Mouse (Mus musculus) brain, embryonic 14.5 days (tissue): ENCODE data around the gene Zfp706. TPM values are rescaled to one million over a fixed set of nuclear protein-coding genes. Genes with fewer than 3 reads are reported as not detected.
A peak's percentile ranks its signal among the peaks of the same experiment; 100 is the strongest.
"Not testable (repeated sequence)": the region's sequence is repeated elsewhere in the genome, so short reads cannot be mapped to it uniquely, and the experiment has no call there.

Experiments
- DNase-seq: peaks from one replicate; pipeline ENCODE4 v3.0.0-alpha.2; 2011; ENCODE audit warnings: low read depth
- CTCF ChIP-seq: fragments of 200-500 bp; IDR thresholded peaks from 2 replicates; pipeline ENCODE4 v1.5.1; 2012; ENCODE audit warnings: inconsistent platforms, mild to moderate bottlenecking, moderate library complexity, borderline replicate concordance; ENCODE audit not compliant: insufficient read depth, insufficient read length; ENCODE audit errors: extremely low read depth
- POLR2A ChIP-seq: fragments of 200-500 bp; IDR thresholded peaks from 2 replicates; pipeline ENCODE4 v1.6.1; 2012; ENCODE audit warnings: mild to moderate bottlenecking, inconsistent platforms, borderline replicate concordance; ENCODE audit not compliant: poor library complexity, insufficient read depth, insufficient read length, severe bottlenecking; ENCODE audit errors: extremely low read depth
- polyA plus RNA-seq: library from polyadenylated mRNA; depleted of rRNA; stranded (reverse); fragments of >200 nt; gene quantifications from 2 replicates; pipeline ENCODE4 v1.2.3, GENCODE M21; 2012

The Zfp706 gene
- polyA plus RNA-seq, 1 experiment = 99.6 TPM

DNA sequence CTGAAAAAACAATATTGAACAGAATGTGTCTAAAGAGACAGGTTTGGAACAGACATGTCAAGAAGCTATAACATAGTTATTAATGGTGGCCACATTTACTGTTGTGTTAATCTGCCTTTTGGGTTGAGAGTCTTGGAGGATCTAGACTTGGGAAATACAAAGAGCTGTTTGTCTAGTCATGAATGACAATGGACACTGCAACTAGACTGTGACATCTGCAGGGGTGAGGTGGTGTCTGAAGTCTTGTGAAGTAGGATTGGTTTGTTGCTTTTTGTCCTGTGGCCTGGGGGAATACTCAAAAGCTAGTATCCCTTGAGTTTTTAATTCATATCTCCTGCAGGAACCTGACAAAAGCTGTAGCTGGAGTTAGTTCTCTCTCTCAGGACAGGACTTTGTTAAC, 973 bp upstream of the Zfp706 start:
- TF ChIP-seq CTCF (no peak), POLR2A (no peak)
- DNase-seq = peak; percentile 6

DNA sequence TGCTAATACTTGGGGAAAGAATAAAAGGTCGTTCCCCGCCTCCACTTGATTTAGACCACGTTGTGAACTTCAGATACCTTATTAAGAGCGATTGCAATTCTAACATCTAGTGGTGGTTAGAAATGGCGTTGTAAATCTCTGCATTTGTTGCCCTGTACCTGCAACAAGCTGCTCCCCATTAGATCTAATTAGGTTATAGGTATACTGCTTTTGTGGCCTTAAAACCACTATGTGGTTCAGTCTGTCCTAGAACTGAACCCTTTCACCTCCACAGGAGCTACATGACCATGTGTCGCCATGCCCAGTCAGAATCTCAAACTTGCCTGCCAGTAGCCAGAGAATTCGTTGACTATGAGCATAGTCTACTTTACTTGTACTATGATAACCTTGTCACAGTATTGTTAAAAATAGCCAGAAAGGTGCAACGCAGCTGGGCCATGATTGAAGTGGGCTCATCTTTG, 416 bp upstream of the Zfp706 start:
- TF ChIP-seq CTCF (no peak), POLR2A (no peak)

DNA sequence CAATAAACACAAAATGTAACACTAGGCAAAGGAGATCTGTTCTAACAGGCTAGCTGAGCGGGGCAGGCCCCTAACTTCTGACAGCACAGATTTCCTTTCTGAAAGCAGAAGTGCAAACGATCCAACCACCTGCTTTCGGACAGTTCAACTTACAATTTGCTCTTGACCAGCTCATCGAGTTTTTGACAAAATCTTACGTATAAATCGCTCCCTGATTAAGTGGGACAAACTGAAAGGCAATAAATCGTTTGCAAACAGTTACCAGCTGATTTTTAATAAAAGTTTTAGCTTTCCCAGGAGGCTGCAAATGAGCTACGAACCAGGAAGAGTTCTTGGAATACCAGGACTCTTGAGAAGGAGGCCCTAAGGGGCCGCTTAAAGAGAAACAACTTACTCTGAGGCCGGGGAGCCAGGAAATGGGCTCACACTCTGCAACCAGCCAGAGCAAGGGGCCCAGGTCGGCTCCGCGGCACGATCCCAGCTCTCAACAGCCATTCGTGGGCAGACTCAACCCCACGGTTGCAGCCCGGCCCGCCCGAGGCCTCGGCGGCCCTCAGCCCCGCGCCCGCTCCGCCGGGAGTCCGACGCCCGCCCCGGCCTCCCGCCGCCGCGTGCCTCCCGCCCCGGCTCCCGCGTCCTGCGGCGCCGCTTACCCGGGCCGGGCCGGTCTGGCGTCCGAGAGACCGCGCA, 953 bp downstream of the Zfp706 start:
- peak; percentile 56 for DNase-seq
- TF ChIP-seq POLR2A (no peak), CTCF (no peak)

More for the DNA sequence above, 416 bp upstream of the Zfp706 start:
- no peak for DNase-seq

DNA sequence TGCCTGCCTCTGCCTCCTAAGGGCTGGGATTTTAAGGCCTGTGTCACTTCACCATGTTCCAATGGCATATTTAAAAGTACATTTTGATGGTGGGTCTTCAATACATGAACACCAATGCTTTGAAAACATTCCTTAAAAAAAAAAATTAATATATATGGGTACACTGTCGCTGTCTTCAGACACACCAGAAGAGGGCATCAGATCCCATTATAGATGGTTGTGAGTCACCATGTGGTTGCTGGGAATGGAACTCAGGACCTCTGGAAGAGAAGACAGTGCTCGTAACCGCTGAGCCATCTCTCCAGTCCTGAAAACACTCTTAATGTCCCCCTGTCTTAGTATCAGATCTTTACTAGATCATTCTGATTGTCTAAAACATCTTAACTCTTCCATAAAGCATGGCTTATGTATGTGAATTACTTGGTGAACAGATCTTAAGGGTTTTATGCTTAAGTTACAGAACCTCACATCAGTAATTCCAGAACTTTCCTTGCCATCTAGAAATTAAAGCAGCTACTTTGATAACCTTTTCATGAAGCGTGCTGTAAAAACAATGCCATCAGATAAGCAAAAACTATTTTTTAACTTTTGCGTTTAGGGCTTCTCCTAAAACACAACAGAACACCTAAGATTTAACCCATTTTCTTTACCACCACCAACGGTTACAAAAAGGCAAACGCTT, 1.6 kb downstream of the Zfp706 start:
- TF ChIP-seq POLR2A (no peak), CTCF (no peak)
- no peak for DNase-seq

DNA sequence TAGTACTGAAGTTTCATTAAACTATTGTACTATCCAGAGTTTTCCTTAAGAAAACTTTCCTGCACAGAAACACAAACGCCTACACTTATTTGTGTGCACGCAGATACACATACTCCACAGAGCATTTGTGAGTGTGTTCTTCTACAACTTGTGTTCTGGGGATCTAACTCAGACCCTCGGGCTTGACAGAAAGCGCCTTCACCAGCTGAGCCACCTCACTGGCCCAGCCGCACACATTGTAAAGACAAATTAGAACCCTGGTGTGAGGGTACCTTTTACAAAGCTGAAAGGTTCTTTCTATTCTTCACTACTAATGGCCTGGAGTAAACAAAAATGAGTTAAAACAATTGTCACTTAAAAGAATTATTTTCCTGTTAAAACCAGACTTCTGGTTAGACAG, 2.7 kb downstream of the Zfp706 start:
- TF ChIP-seq CTCF (no peak), POLR2A (no peak)
- no peak for DNase-seq

DNA sequence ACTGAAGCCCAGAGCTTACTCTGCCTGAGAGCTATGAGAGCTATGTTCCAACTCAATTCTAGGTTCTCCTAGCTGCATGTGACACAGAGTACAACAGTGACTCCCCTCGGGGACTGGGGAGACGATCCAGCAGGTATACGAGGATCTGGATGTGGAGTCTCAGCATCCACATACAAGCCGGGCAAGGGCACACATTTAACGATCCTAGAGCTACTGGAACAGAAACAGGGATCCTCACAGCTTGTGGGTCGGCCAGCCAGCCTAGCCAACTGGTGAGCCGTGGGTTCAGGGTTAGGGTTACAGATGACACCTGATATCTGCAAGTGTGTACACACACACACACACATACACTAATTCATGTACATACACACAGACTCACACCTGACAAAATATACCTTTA, 5.3 kb downstream of the Zfp706 start:
- no peak for DNase-seq
- no peak for TF ChIP-seq POLR2A
- no peak for TF ChIP-seq CTCF

DNA sequence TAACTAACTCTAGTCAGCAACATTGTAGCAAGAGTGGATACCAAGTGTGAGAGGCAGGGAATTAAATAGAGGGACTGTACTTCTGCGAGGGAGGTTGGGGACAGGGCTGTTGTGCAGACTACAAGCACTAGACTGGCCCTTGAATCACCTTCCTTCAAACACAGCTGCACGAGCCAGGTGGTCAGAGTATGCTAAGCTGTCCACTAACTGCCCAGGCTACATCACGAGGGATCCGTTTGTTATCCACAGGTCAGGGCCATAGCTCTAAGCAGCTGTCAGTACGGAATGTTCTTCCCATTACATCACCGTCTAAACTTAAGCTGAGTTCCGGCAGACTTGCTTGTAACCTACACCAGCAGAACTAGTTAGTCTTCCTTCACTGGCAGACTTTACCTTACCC, 8.0 kb downstream of the Zfp706 start:
- DNase-seq = not testable (repeated sequence)

DNA sequence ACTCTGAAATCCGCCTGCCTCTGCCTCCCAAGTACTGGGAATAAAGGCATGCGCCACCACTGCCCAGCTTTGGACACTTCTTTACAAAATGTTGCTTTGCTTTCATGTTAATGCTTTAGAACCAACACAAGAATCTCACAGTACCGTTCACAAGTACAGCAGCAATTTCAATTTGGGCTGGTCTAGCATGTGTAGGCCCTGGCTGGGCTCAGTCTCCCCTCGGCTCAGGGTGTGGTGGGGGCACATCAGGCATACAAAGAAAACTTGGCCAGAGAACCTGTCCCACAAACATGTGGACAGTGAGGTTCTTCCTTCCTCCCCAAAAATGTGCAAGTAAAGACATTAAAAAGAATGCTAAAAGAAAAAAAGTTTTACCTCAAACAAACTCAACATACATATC, 12.4 kb downstream of the Zfp706 start:
- no peak for DNase-seq
- TF ChIP-seq CTCF = no peak
- no peak for TF ChIP-seq POLR2A

DNA sequence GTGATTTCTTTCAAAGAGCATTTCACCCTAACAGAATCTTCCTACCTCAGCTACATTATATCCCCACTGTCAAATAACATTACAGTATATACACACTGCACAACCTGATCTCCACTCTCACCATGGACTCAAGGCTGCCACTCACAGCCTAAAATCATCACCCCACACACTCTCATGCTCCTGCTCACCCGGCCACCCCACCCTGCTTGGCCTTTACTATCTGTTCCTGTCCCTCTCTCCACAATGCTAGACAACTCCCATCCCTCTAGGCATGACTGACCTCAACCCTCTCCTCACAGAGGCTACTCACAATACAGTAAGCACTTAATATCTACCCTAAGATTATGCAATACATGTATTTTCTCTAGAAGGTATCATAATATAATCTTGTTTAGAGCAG, 12.9 kb downstream of the Zfp706 start:
- TF ChIP-seq POLR2A = no peak
- TF ChIP-seq CTCF = no peak
- no peak for DNase-seq

DNA sequence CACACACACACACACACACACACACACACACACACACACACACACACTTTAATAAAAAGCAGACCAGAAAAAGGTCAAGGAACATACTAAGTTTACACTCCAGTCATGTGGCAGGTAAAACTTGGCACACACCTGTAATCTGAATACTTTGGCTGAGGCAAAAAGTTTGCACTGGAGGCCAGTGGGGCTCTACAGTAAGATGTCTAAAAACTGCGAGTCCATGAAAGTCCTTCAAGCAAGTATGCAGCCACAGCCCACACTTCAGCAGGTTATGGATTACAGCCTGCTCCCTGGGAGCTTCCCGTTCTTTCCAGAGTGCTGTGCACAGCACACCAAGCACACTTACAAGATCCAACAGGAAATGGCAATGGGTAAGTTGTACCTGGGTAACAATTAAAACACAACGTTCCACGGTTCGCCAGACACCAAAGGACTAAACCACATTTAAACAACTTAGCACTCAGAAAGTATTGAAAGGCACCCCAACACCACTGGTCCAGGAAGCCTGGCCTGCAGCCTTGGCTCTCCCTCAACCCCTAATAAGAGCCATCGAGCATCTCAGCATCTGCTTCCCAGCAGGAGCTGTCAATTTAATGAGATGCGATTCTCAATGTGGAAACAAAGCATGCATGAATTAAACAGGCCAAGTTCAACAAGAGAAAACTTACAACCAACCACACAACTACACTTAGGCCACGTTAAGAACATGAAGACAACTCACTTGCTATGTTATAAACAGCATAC, 14.0 kb downstream of the Zfp706 start:
- TF ChIP-seq POLR2A (no peak), CTCF (no peak)
- peak; percentile 83 for DNase-seq

DNA sequence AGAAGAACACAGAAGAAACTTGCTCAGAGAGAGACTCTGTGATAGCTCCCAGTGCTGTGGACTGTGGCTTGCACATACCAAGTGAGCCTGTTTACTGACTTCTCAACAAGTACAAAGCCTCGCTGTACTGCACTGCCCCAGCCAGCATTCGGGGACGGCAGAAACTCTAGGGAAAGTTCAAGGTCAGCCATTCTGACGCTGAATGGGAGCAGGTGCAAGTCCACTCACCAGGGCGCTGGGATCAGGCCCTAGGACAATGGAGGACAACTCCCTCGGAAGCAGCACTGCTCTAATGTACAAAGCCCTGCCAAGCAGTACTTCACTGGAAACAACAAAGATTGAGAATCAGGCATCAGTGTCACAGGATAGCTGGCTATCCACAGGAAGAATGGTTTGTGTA, 16.2 kb downstream of the Zfp706 start:
- DNase-seq = peak; percentile 7
- no peak for TF ChIP-seq CTCF
- no peak for TF ChIP-seq POLR2A
